Mouse (Mus musculus) spleen, adult 2 months (tissue): ENCODE results near the gene 4932438A13Rik. TPM values are rescaled to one million over a fixed set of nuclear protein-coding genes. Genes with fewer than 3 reads are reported as not detected.

Experiments used
- DNase-seq, 2 experiments: peaks; one replicate each; pipeline versions ENCODE4 v3.0.0 to v3.0.0-alpha.2; 2012 to 2021; ENCODE audit warnings: low spot score in 2 of 2, low read depth in 1 of 2
- H3K27ac ChIP-seq: fragments of 200-500 bp; 2 replicates; pipeline ENCODE4 v1.5.1; 2012; ENCODE audit warnings: low read length, inconsistent platforms; ENCODE audit not compliant: insufficient read depth
- H3K27me3 ChIP-seq: fragments of 200-500 bp; 2 replicates; pipeline ENCODE4 v1.6.1; 2012; ENCODE audit warnings: mild to moderate bottlenecking, moderate library complexity, low read length, inconsistent platforms; ENCODE audit not compliant: control insufficient read depth, insufficient read depth
- H3K36me3 ChIP-seq: fragments of 200-500 bp; 2 replicates; pipeline ENCODE4 v1.6.1; 2012; ENCODE audit warnings: mild to moderate bottlenecking, low read length, inconsistent platforms; ENCODE audit not compliant: control insufficient read depth, insufficient read depth
- H3K4me1 ChIP-seq: fragments of 200-500 bp; 2 replicates; pipeline ENCODE4 v1.6.1; 2011; ENCODE audit warnings: inconsistent platforms; ENCODE audit not compliant: control insufficient read depth, insufficient read depth, insufficient read length
- H3K4me3 ChIP-seq: fragments of 200-500 bp; 2 replicates; pipeline ENCODE4 v1.5.1; 2011; ENCODE audit warnings: mild to moderate bottlenecking, inconsistent platforms; ENCODE audit not compliant: insufficient read depth, insufficient read length; ENCODE audit errors: extremely low read depth
- CTCF ChIP-seq: fragments of 200-500 bp; IDR thresholded peaks from 2 replicates; pipeline ENCODE4 v1.5.1; 2011; ENCODE audit warnings: mild to moderate bottlenecking, inconsistent platforms; ENCODE audit not compliant: insufficient read depth, insufficient read length, insufficient replicate concordance; ENCODE audit errors: extremely low read depth
- POLR2A ChIP-seq: fragments of 200-500 bp; IDR thresholded peaks from 2 replicates; pipeline ENCODE4 v1.6.1; 2011; ENCODE audit warnings: low read depth, low read length, inconsistent platforms
- WGBS: fragments of 180-500 bp; shearing (Covaris S2); methylation state at CpG from one replicate; pipeline ENCODE4 v1.1.7; 2018; 5-methylcytosine and 5-hydroxymethylcytosine counted together
- polyA plus RNA-seq: library from polyadenylated mRNA; depleted of rRNA; stranded (reverse); fragments of >200 nt; gene quantifications from 2 replicates; pipeline ENCODE4 v1.2.3, GENCODE M21; 2012

Gene 4932438A13Rik
- polyA plus RNA-seq, 1 experiment: 9.6 TPM

GRCm38 (mm10) chr3:36917832-36918231 lies 54.9 kb downstream of the 4932438A13Rik start:
- 81% methylated on average over 2 of the region's 2 CpGs for WGBS
- peaks cover 22% of the 10 kb centered on the region for H3K36me3 ChIP-seq
- DNase-seq: no peak

GRCm38 (mm10) chr3:36918322-36918721 lies 55.4 kb downstream of the 4932438A13Rik start:
- Histone ChIP-seq H3K27me3 (no peaks in the 10 kb centered on the region), H3K36me3 (peaks cover 23% of the 10 kb centered on the region), H3K4me3 (no peak overlapping the region), H3K27ac (no peak overlapping the region), H3K4me1 (no peaks in the 10 kb centered on the region)
- no peak for TF ChIP-seq CTCF
- no peak for TF ChIP-seq POLR2A
- DNase-seq: no peak
- 95% methylated on average over 4 of the region's 4 CpGs for WGBS

More at GRCm38 (mm10) chr3:36917832-36918231, 54.9 kb downstream of the 4932438A13Rik start:
- TF ChIP-seq POLR2A (no peak), CTCF (no peak)
- H3K4me3 ChIP-seq: no peak overlapping the region
- H3K4me1 ChIP-seq: no peaks in the 10 kb centered on the region
- no peak overlapping the region for H3K27ac ChIP-seq
- no peaks in the 10 kb centered on the region for H3K27me3 ChIP-seq

- H3K27me3 ChIP-seq: no peaks in the 10 kb centered on the region
- TF ChIP-seq CTCF (no peak), POLR2A (no peak)
- peaks cover 15% of the 10 kb centered on the region for H3K36me3 ChIP-seq
Observed at GRCm38 (mm10) chr3:36941572-36941971, 78.7 kb downstream of the 4932438A13Rik start.

GRCm38 (mm10) chr3:36942108-36942507 lies 79.2 kb downstream of the 4932438A13Rik start:
- no peak for TF ChIP-seq CTCF
- no peak for TF ChIP-seq POLR2A
- 88% methylated on average over 6 of the region's 6 CpGs for WGBS
- no peaks in the 10 kb centered on the region for H3K4me1 ChIP-seq
- H3K36me3 ChIP-seq: peaks cover 16% of the 10 kb centered on the region
- no peak overlapping the region for H3K4me3 ChIP-seq
- no peak overlapping the region for H3K27ac ChIP-seq
- DNase-seq: no peak
- H3K27me3 ChIP-seq: no peaks in the 10 kb centered on the region

More at GRCm38 (mm10) chr3:36941572-36941971, 78.7 kb downstream of the 4932438A13Rik start:
- WGBS: 84% methylated on average over 5 of the region's 5 CpGs
- Histone ChIP-seq H3K27ac (no peak overlapping the region), H3K4me3 (no peak overlapping the region), H3K4me1 (no peaks in the 10 kb centered on the region)
- no peak for DNase-seq

- Histone ChIP-seq H3K36me3 (peaks cover 26% of the 10 kb centered on the region), H3K27ac (no peak overlapping the region), H3K4me1 (no peaks in the 10 kb centered on the region), H3K27me3 (no peaks in the 10 kb centered on the region), H3K4me3 (no peak overlapping the region)
- no peak for DNase-seq
- TF ChIP-seq CTCF (no peak), POLR2A (no peak)
Observed at GRCm38 (mm10) chr3:36943706-36944105, 80.8 kb downstream of the 4932438A13Rik start.

GRCm38 (mm10) chr3:37037979-37038378 lies 175.1 kb downstream of the 4932438A13Rik start:
- DNase-seq: no peak
- H3K27ac ChIP-seq: no peak overlapping the region
- 70% methylated on average over 2 of the region's 2 CpGs for WGBS
- peaks cover 33% of the 10 kb centered on the region for H3K36me3 ChIP-seq
- no peaks in the 10 kb centered on the region for H3K27me3 ChIP-seq
- no peaks in the 10 kb centered on the region for H3K4me1 ChIP-seq
- TF ChIP-seq CTCF (no peak), POLR2A (no peak)
- H3K4me3 ChIP-seq: no peak overlapping the region

GRCm38 (mm10) chr3:37039811-37040210 lies 176.9 kb downstream of the 4932438A13Rik start:
- Histone ChIP-seq H3K27ac (no peak overlapping the region), H3K4me3 (no peak overlapping the region), H3K36me3 (peaks cover 34% of the 10 kb centered on the region), H3K27me3 (no peaks in the 10 kb centered on the region), H3K4me1 (no peaks in the 10 kb centered on the region)
- no peak for DNase-seq
- no peak for TF ChIP-seq POLR2A
- no peak for TF ChIP-seq CTCF
